ENCODE assay signal across 11 mouse cellular contexts in the genomic region with DNA sequence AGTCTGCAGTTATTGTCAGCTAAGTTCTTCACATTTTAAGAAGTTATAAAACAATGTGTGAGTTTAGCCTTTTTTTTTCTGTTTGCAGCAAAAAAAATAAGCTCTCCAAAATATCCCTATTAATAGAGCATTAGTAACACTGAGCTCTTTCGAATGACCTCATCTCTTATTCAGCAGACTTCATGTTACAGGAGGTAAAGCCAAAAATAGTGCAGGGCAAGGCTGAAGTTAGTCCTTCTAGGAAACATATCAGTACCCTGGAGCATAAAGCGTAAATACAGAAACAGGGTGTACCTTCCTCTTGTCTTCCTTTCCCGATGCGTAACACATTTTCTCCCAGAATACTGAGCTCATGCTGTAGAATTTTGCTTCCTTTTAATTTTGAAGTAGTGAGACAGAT.
DNase-seq lines count a peak whose midpoint lies in the region; ATAC-seq and TF ChIP-seq lines count a peak whose summit lies in the region.
"Had no signal": no experiment of that assay in that cellular context is flagged by ENCODE, and none has a peak within 500 bp of the region (broad histone marks: within the 10 kb centered on the region; RNA-seq: fewer than 3 reads in every experiment).

No protein-coding gene starts in this region.

- TF ChIP-seq CTCF in embryonic fibroblast, embryonic 13.5 days (IDR thresholded peaks at IDR 0.05; ENCODE audit: borderline replicate concordance, insufficient read depth, low read length): no peak

- ATAC-seq in lung, embryonic 16.5 days (ENCODE audit: low read depth): 0 out of 2 replicates have a peak, but pooled peaks have one; percentile 45
- no peak for ATAC-seq in stomach, embryonic 16.5 days (ENCODE audit: insufficient read depth, low FRiP score)
- ATAC-seq: forebrain, embryonic 16.5 days had no signal

- H3K9me3 ChIP-seq in lung, embryonic 16.5 days (ENCODE audit: control insufficient read depth, low read length): no peaks in the 10 kb centered on the region
- no peaks in the 10 kb centered on the region for H3K9me3 ChIP-seq in stomach, embryonic 16.5 days (replicated peaks; ENCODE audit: control insufficient read depth, low read length)
- H3K9me3 ChIP-seq: embryonic facial prominence, embryonic 12.5 days; liver, embryonic 15.5 days had no signal

- DNase-seq in lung, postnatal 10 days: no peak
- DNase-seq in heart, postnatal 4 days: peak; percentile 16
- DNase-seq in T-cell, adult 2 months (ENCODE audit: low spot score): no peak
- DNase-seq in frontal cortex, adult 2 months (ENCODE audit: extremely low spot score in 1 of 2, low spot score in 1 of 2): no peak
- DNase-seq: cerebellum, adult 9-11 months had no signal

- no peak overlapping the region for H3K27ac ChIP-seq in lung, embryonic 16.5 days (ENCODE audit: low read length)
- H3K27ac ChIP-seq in embryonic fibroblast, embryonic 13.5 days (ENCODE audit: insufficient read depth, low read length): 0 out of 2 replicates have a peak overlapping the region, but pooled peaks have one; percentile 3
- peak overlapping the region; percentile 53; the same call in 1 of the 2 replicates for H3K27ac ChIP-seq in stomach, embryonic 16.5 days (ENCODE audit: low read length)
- H3K27ac ChIP-seq: embryonic facial prominence, embryonic 12.5 days; liver, embryonic 15.5 days had no signal

- H3K27me3 ChIP-seq in lung, embryonic 16.5 days (ENCODE audit: control insufficient read depth, insufficient read depth, low read depth, low read length): no peaks in the 10 kb centered on the region
- H3K27me3 ChIP-seq in stomach, embryonic 16.5 days (ENCODE audit: control insufficient read depth, insufficient read depth, low read length): no peaks in the 10 kb centered on the region
- H3K27me3 ChIP-seq: embryonic facial prominence, embryonic 12.5 days; liver, embryonic 15.5 days had no signal

- no peaks in the 10 kb centered on the region for H3K36me3 ChIP-seq in lung, embryonic 16.5 days (ENCODE audit: control insufficient read depth, insufficient read depth, low read length)
- H3K36me3 ChIP-seq in stomach, embryonic 16.5 days (ENCODE audit: control insufficient read depth, insufficient read depth, low read length): no peaks in the 10 kb centered on the region
- H3K36me3 ChIP-seq: liver, embryonic 15.5 days had no signal

- no peak overlapping the region for H3K9ac ChIP-seq in lung, embryonic 16.5 days (ENCODE audit: low read length)
- no peak overlapping the region for H3K9ac ChIP-seq in stomach, embryonic 16.5 days (ENCODE audit: low read length)
- H3K9ac ChIP-seq: embryonic facial prominence, embryonic 12.5 days; liver, embryonic 15.5 days had no signal

- H3K4me1 ChIP-seq in lung, embryonic 16.5 days (replicated peaks; ENCODE audit: control insufficient read depth, insufficient read depth, low read length): 0 out of 2 replicates have a peak, but pooled peaks cover 2% of the 10 kb centered on the region
- peaks cover 11% of the 10 kb centered on the region; the same call in 1 of the 2 replicates for H3K4me1 ChIP-seq in embryonic fibroblast, embryonic 13.5 days (ENCODE audit: control insufficient read depth, insufficient read depth, low read length)
- no peaks in the 10 kb centered on the region; the same call in 1 of the 2 replicates for H3K4me1 ChIP-seq in stomach, embryonic 16.5 days (ENCODE audit: control insufficient read depth, insufficient read depth, low read length)
- H3K4me1 ChIP-seq: liver, embryonic 15.5 days had no signal

- H3K4me2 ChIP-seq in lung, embryonic 16.5 days (ENCODE audit: low read depth, low read length): no peak overlapping the region
- no peak overlapping the region for H3K4me2 ChIP-seq in stomach, embryonic 16.5 days (ENCODE audit: low read depth, low read length)
- H3K4me2 ChIP-seq: embryonic facial prominence, embryonic 12.5 days; liver, embryonic 15.5 days had no signal

- no peak overlapping the region for H3K4me3 ChIP-seq in lung, embryonic 16.5 days (ENCODE audit: low read length)
- H3K4me3 ChIP-seq in embryonic fibroblast, embryonic 13.5 days (ENCODE audit: insufficient read depth, low read length): no peak overlapping the region
- H3K4me3 ChIP-seq in stomach, embryonic 16.5 days (replicated peaks; ENCODE audit: low read length): no peak overlapping the region
- H3K4me3 ChIP-seq: embryonic facial prominence, embryonic 12.5 days; liver, embryonic 15.5 days had no signal

- 71% methylated on average over 4 of the region's 4 CpGs for WGBS in lung, embryonic 16.5 days
- WGBS in stomach, embryonic 16.5 days: 57% methylated on average over 4 of the region's 4 CpGs

- no peak for TF ChIP-seq POLR2A in embryonic fibroblast, embryonic 13.5 days (IDR thresholded peaks at IDR 0.05; ENCODE audit: low read depth, low read length)
